Mouse (Mus musculus): ENCODE results near the gene Defb48.

DNA sequence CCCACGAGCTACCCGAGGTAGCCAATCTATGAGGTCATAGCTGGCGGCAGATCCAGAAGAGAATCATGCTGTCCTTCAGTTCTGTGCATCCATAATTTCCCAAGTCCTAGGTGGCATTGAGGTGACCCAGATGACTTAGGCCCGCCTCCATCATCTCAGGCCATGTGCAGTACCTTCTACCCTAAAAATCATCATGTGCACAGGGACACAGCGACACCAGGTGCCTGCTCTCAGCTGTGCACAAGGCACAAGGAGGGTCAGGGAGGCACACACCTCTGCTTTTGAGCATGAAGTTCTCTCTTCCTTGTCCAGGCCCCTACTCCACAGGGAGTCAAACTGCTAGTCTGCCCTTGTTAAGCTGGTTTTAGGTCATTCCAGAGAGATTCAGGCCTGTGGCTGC, 19.0 kb downstream of the Defb48 start:
- TF ChIP-seq POLR2A (IDR thresholded peaks at IDR 0.05; ENCODE audit: control insufficient read depth, extremely low read depth, insufficient read depth, low read length, poor library complexity): no peak
- no peak for TF ChIP-seq CTCF (IDR thresholded peaks at IDR 0.05; ENCODE audit: borderline replicate concordance, control insufficient read depth, extremely low read depth, insufficient read depth, low read length, poor library complexity)
